Mouse (Mus musculus) liver, embryonic 14.5 days (tissue): ENCODE measurements around the gene Ptpn5. TPM values are rescaled to one million over a fixed set of nuclear protein-coding genes. Genes with fewer than 3 reads are reported as not detected.

ENCODE experiments used
- ATAC-seq: fragments of 200-750 bp; cut with Nextera tagmentation; 2 replicates; pipeline ENCODE4 v1.8.0; 2017; ENCODE audit warnings: moderate number of reproducible peaks, mild to moderate bottlenecking, moderate library complexity; ENCODE audit not compliant: insufficient read depth
- DNase-seq, 3 experiments: peaks; one replicate each; pipeline ENCODE4 v3.0.0-alpha.2; 2012 to 2013; ENCODE audit warnings: low read depth in 3 of 3, low spot score in 3 of 3
- H3K27ac ChIP-seq: fragments of 300-500 bp; sonication (generic); 2 replicates; pipeline ENCODE4 v1.5.1; 2014; ENCODE audit warnings: moderate library complexity, mild to moderate bottlenecking, control low read depth, inconsistent platforms
- H3K27me3 ChIP-seq: fragments of 300-500 bp; sonication (generic); 2 replicates; pipeline ENCODE4 v1.6.1; 2014; ENCODE audit warnings: mild to moderate bottlenecking, low read length, moderate library complexity; ENCODE audit not compliant: control insufficient read depth, insufficient read depth
- H3K36me3 ChIP-seq: fragments of 300-500 bp; sonication (generic); replicated peaks from 2 replicates; pipeline ENCODE4 v1.6.1; 2014; ENCODE audit warnings: low read depth; ENCODE audit not compliant: control insufficient read depth, insufficient read depth
- H3K4me1 ChIP-seq, 2 experiments: fragments of 200-500 bp in 1 of 2; fragments of 300-500 bp in 1 of 2; sonication (generic) in 1 of 2; replicated peaks; 2 replicates each; pipeline ENCODE4 v1.6.1; 2012 to 2014; ENCODE audit warnings: antibody characterized with exemption in 1 of 2, inconsistent platforms in 1 of 2, low read length in 1 of 2; ENCODE audit not compliant: control insufficient read depth in 2 of 2, insufficient read depth in 2 of 2
- H3K4me2 ChIP-seq: fragments of 300-500 bp; sonication (generic); 2 replicates; pipeline ENCODE4 v1.6.1; 2014; ENCODE audit warnings: low read depth, mild to moderate bottlenecking, control low read depth, moderate library complexity
- H3K4me3 ChIP-seq, 2 experiments: fragments of 200-500 bp in 1 of 2; fragments of 300-500 bp in 1 of 2; sonication (generic) in 1 of 2; 2 replicates each; pipeline ENCODE4 v1.5.1; 2012 to 2014; ENCODE audit warnings: low read depth in 2 of 2, low read length in 2 of 2, mild to moderate bottlenecking in 2 of 2, control low read depth in 1 of 2, inconsistent platforms in 1 of 2, moderate library complexity in 1 of 2; ENCODE audit not compliant: insufficient read depth in 1 of 2
- H3K9ac ChIP-seq: fragments of 300-500 bp; sonication (generic); replicated peaks from 2 replicates; pipeline ENCODE4 v1.6.1; 2014; ENCODE audit warnings: mild to moderate bottlenecking, control low read depth, moderate library complexity
- H3K9me3 ChIP-seq: fragments of 300-500 bp; sonication (generic); 2 replicates; pipeline ENCODE4 v1.6.1; 2016; ENCODE audit warnings: low read length, mixed read lengths; ENCODE audit not compliant: control insufficient read depth
- CTCF ChIP-seq: IDR thresholded peaks from 2 replicates; pipeline ENCODE4 v1.5.1; 2016; ENCODE audit warnings: antibody characterized with exemption, low read depth, control low read depth
- EP300 ChIP-seq: IDR thresholded peaks from 2 replicates; pipeline ENCODE4 v1.6.1; 2016; ENCODE audit warnings: antibody characterized with exemption, low read depth
- WGBS: fragments of 180-500 bp; shearing (Covaris S2); extraction: QIAGEN DNeasy Blood & Tissue Kit; methylation state at CpG from one replicate; pipeline ENCODE4 v1.1.7; 2014; ENCODE audit not compliant: insufficient replicate concordance; 5-methylcytosine and 5-hydroxymethylcytosine counted together
- polyA plus RNA-seq, 2 experiments: library from polyadenylated mRNA; depleted of rRNA in 1 of 2; stranded (reverse) in 1 of 2; unstranded in 1 of 2; fragments of >200 nt; fragmentation: Nextera tagmentation in 1 of 2; extraction: Ambion mirVana in 1 of 2; gene quantifications; 2 replicates each; pipeline versions ENCODE4 v1.2.1 to v1.2.3; 2012 to 2014

Gene Ptpn5
- polyA plus RNA-seq, 2 experiments: not detected

- no peak for DNase-seq
- H3K4me2 ChIP-seq: no peak overlapping the region
- H3K27me3 ChIP-seq: no peaks in the 10 kb centered on the region
- WGBS: 76% methylated on average over 13 of the region's 13 CpGs
- H3K9ac ChIP-seq: no peak overlapping the region
- H3K9me3 ChIP-seq: no peaks in the 10 kb centered on the region
- no peak overlapping the region for H3K27ac ChIP-seq
- ATAC-seq: no peak
- H3K36me3 ChIP-seq: no peaks in the 10 kb centered on the region
- no peaks in the 10 kb centered on the region for H3K4me1 ChIP-seq
- no peak overlapping the region for H3K4me3 ChIP-seq
- TF ChIP-seq EP300 (no peak), CTCF (no peak)
Observed at GRCm38 (mm10) chr7:47108779-47109189, 24.7 kb downstream of the Ptpn5 start.

DNA sequence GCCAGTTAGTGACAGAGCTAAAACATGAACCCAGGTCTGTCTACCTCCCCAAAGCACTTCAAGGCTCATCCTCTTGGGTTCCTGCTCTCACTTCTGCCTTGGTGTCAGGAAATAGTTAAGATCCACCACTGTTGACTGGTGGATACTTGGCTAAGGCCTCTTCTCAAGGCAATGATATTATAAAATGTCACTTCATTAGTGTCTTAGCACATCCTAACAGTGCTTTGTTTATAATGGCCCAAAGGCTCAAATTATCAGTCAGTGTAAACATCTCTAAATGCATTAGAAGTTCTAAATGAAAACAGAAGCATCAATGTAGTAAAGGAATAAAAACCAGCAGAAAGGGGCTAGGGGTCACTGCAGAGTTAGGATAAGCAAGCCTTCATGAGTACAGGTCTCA lies 26.5 kb downstream of the Ptpn5 start:
- ATAC-seq: no peak
- TF ChIP-seq CTCF (no peak), EP300 (no peak)
- no peaks in the 10 kb centered on the region for H3K4me1 ChIP-seq
- no peaks in the 10 kb centered on the region for H3K27me3 ChIP-seq
- H3K36me3 ChIP-seq: no peaks in the 10 kb centered on the region
- no peak overlapping the region for H3K9ac ChIP-seq
- H3K9me3 ChIP-seq: no peaks in the 10 kb centered on the region
- H3K4me3 ChIP-seq: no peak overlapping the region
- H3K4me2 ChIP-seq: no peak overlapping the region
- no peak overlapping the region for H3K27ac ChIP-seq
- DNase-seq: no peak

- TF ChIP-seq CTCF (no peak), EP300 (no peak)
- no peak overlapping the region for H3K4me3 ChIP-seq
- no peaks in the 10 kb centered on the region for H3K36me3 ChIP-seq
- WGBS: 48% methylated on average over 1 of the region's 1 CpGs
- DNase-seq: peak; percentile 15 to 33 (median 17)
- no peak overlapping the region for H3K4me2 ChIP-seq
- no peak overlapping the region for H3K9ac ChIP-seq
- H3K9me3 ChIP-seq: no peaks in the 10 kb centered on the region
- no peaks in the 10 kb centered on the region for H3K27me3 ChIP-seq
- no peaks in the 10 kb centered on the region for H3K4me1 ChIP-seq
- ATAC-seq: no peak
- H3K27ac ChIP-seq: no peak overlapping the region
Observed at GRCm38 (mm10) chr7:47103671-47104414, 29.6 kb downstream of the Ptpn5 start.

- H3K4me1 ChIP-seq: no peaks in the 10 kb centered on the region
- no peak overlapping the region for H3K9ac ChIP-seq
- no peaks in the 10 kb centered on the region for H3K27me3 ChIP-seq
- no peak overlapping the region for H3K4me2 ChIP-seq
- DNase-seq: no peak
- no peak overlapping the region for H3K27ac ChIP-seq
- ATAC-seq: no peak
- H3K9me3 ChIP-seq: no peaks in the 10 kb centered on the region
- WGBS: 24% methylated on average over 2 of the region's 2 CpGs
- H3K4me3 ChIP-seq: no peak overlapping the region
- H3K36me3 ChIP-seq: no peaks in the 10 kb centered on the region
- TF ChIP-seq CTCF: no peak
- TF ChIP-seq EP300: no peak
Observed at GRCm38 (mm10) chr7:47102970-47103369, 30.5 kb downstream of the Ptpn5 start.

DNA sequence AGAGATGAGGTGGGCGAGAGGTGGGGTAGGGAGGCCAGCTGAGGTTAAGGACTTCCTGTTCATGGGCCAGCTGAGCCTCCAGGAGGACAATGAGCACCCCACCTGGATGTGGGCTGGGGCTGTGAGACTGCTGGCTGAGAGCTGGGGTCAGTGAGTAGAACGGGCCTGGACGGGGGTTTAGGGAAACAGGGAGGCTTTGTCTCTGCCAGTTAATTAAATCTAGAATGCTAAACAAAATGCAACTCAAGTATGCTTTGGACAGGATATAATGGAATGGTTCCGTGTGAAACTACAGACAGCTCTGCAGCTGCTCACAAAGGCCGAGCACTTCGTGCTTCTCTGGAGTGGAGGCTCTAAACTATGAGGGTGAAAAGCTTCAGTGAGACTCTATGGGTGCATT lies 32.9 kb downstream of the Ptpn5 start:
- Histone ChIP-seq H3K9me3 (no peaks in the 10 kb centered on the region), H3K4me1 (no peaks in the 10 kb centered on the region), H3K27me3 (no peaks in the 10 kb centered on the region), H3K4me2 (no peak overlapping the region), H3K4me3 (no peak overlapping the region), H3K36me3 (no peaks in the 10 kb centered on the region), H3K9ac (no peak overlapping the region), H3K27ac (no peak overlapping the region)
- 54% methylated on average over 6 of the region's 6 CpGs for WGBS
- DNase-seq: no peak
- TF ChIP-seq EP300 (no peak), CTCF (no peak)
- no peak for ATAC-seq
